Mouse (Mus musculus): Measurements from ENCODE around the gene Rgs17.

Gene Rgs17

DNA sequence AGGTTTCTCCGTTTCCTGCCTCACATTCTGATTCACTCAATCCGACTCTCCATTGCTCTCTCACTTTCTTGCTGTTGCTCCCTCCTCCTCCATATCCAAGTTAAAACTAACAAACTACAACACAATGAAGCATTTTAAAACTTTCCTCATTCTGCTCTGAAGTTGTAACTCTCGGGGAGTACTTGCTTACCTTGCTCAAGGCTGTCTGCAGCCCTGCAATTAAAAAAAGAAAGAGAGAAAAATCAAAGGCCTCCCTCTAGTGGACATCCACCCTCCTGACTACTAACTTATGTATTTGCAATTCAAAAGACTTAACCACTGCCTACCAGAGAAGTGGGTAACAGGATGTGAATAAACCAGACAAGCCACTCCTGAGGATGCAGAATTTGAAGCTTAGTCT is 97.4 kb downstream of the Rgs17 start:
- DNase-seq (ENCODE audit: low read depth, low spot score), result peak; percentile 57

DNA sequence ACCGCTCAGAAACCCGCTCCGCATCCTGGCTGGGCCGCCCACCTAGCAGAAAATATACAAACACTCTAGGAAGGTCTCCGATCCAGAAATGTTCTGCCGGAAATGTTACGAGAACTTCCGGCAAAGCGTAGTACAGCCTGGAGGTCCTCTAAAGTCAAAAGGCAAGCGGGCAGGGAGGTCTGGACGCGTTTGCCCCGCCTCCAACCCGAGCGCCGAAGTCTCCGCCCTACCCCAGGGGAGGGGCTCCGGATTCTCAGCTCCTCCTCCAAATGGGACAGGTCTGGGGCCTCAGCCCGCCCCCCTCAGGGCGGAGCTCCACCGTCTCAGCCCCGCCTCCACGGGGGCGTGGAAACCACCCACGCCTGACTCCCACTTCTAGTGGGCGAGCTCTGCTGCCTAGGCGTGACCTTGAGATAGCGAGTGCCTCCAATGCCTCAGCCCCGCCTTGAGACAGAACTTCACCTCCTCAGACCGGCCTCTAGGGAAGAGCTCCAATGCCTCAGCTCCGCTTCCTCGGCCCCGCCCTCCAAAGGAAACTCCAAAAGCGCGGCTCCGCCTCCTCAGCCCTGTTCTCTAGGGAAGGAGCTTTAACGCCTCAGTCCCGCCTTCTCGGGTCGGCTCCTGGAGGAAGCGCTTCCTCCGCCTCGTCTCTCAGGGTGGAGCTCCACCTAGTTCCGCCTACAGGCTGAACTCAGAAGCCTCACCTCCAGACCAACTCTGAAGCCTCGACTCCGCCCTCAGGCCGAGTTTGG is 98.3 kb downstream of the Rgs17 start, which contains the start of gene Mtrf1l:
Mtrf1l (minus strand) TSS at position 171 of the 752 bp plus-strand sequence.
- peak; percentile 98 for DNase-seq (ENCODE audit: low read depth, low spot score)

DNA sequence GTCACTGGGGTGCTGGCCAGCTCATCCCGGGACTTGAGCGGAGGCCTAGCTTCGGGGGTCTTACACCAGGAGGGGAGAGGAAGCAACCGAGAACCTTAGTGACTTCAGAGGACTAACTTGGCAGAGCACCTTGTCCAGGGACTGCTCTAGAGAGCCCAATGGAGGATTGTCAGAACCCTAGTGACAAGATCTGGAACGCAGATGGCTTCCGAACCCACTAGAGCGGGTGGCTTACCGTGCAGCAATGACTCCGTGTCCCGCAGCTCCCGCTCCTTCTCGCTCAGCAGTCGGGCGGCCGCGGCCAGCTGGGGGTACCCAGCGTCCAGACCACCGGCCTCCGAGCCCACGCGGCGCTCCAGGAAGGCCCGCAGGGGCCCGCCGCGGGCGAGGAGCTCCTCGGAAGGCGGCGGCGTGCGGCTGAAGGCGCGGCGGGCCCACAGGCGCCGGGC is 98.9 kb downstream of the Rgs17 start:
- DNase-seq (ENCODE audit: low read depth, low spot score), result no peak

DNA sequence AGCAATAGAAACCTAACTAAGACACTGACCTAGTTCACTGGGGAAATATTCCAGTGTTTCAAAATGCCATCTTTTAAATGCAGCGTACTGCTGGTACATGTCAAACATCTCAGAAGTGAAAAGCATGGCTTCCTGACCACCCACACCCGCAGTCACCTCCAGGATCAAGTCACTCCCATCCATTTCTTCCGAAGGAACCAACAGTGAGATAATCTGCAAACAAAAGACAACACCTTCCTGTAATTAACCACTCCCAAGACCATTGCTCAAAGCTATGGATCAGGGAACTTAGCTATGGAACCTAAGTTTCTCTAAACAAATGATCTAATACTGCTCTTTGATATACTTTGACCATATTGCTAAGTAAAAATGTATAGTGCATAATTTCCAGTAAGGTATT is 103.4 kb downstream of the Rgs17 start:
- no peak for DNase-seq (ENCODE audit: low read depth, low spot score)

DNA sequence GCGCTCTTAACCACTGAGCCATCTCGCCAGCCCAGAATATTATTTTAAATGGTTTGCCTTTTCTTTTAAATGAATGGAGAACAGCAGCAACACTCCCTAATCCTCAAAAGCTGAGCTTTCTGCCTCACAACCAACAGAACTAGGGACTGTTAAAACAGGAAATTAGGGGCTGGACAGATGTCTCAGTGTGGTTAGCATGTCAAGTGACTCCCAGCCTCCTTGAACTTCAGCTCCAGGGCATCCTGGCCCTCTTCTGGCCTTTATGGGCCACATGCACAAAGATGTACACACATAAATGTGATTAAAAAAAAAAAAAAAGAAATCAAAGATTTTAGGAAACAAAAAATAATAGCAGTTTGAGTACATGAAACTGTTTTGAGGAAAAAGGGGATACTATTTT is 106.2 kb downstream of the Rgs17 start:
- DNase-seq (ENCODE audit: low read depth, low spot score), result no peak

DNA sequence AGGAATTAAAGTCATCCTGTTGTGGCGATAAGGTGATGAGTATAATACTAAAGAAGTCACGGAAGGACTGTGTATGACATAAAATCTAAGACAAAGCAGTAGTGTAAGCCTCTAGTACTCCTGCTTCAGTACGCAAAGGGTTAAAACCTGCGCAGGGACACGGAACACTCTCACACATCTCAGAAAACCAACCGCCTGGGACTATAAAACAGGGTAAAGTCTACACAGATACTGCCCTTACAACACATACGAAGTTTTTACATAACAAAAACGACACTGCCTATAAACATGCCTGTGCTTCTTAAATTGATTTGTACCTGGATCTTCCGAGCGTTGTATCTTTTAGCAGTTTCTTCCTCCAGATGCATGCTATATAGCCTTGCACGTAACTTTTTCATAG is 108.5 kb downstream of the Rgs17 start:
- DNase-seq (ENCODE audit: low read depth, low spot score), result no peak

DNA sequence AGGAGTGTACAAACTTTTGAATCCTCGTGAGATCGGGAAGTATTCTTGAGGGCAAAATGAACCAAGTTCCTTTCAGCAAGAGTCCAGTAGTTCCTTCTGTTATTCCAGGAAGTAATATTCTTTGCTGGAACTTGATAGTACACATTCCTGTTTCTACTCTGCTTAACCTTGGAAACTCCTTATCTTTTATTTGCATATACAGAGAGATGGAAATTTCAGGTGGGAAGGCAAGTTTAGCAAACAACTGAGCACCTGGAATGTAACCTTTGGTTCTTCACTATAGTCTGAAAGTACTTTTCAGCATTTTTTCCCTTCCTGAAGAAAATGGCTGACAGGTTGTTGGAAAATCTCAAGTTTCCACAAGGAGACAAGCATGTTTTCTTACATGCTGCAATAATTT is 114.5 kb downstream of the Rgs17 start:
- no peak for DNase-seq (ENCODE audit: low read depth, low spot score)

DNA sequence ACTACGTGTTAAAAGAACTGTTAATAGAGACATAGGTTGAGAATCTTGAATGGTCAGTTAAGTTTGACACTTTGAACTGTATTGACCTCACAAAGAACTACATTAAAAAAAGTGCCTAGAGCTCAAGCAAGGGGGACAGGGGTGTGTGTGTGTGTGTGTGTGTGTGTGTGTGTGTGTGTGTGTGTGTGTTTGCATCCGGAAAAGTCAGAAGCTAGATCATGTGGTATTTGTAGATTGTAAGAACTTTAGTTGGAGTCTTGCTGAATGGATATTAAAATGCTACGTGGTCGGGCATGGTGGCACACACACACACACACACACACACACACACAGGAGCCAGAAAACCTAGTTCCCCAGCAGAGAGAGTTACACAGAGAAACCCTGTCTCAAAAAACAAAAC is 115.2 kb downstream of the Rgs17 start:
- DNase-seq (ENCODE audit: low read depth, low spot score), result no peak

DNA sequence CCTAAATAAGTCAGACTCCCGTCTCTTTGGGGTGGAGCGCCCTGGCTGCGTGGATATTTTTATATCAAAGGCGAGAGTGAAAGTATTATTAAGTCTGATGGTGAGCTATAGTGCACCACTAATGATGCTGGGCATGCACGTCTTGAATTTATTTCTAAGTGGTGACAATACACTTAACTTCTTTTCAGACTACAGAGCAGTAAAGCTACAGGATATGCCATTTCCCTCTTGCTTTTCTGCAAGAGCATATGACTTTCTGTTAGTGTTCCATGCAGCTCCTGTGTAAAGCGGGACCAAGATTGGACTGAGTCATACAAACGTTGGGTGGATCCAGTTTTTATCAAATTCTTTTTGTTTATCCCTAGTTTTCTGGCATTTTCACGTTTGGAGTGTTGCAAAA is 115.8 kb downstream of the Rgs17 start:
- DNase-seq (ENCODE audit: low read depth, low spot score), result no peak

DNA sequence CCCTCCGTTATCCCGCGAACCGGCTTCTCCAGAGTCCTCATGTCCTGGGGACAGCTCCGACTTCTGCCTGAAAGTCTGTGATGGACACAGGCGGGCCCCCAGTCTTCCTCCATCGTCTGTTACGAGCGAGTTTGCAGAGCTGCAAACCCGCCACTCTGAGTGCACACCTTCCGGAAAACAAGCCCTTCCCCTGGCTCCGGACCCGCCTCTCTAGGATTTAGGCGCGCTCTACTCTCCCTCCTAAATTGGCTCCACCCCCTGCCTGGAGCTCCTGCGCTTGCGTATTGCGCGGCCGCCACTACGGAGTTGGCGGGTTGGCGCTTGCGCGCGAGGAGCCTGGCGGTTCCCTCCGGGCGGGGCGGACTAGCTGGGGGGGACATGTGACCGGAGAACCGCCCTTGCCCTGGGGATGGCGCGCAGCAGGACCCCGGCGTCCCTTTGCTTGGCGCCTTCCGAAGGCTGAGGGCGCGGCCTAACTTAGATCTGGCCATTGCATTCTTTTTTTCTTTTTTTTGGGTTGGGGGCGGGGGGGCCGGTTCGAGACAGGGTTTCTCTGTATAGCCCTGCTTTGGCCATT is 116.4 kb downstream of the Rgs17 start:
- peak; percentile 98 for DNase-seq (ENCODE audit: low read depth, low spot score)

DNA sequence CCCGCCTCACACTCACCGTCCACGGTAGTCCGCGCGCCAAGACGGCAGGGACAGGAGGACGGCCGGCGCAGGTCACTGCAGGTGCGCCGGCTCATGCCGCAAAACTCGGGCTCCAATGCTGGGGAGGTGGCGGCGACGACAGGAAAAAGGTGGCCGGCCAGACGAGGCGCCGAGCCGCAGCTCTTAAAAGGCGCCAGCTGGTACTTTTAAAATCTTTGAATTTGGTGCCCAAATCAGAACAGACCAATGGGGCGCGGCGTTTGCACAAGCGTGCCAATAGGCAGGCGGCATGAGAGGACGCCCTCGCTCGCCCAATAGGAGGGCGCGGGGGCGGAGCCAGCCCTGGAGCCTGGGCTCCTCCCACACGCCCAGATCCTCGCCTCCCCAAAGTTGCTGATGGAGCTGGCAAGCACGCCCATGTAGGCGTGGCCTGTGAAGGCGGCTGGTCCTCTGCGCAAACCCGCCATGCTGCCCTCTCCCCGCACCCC is 116.9 kb downstream of the Rgs17 start, which contains the start of gene Fbxo5:
Fbxo5 (minus strand) TSS at position 358 of the 488 bp plus-strand sequence.
- DNase-seq (ENCODE audit: low read depth, low spot score), result peak; percentile 99

DNA sequence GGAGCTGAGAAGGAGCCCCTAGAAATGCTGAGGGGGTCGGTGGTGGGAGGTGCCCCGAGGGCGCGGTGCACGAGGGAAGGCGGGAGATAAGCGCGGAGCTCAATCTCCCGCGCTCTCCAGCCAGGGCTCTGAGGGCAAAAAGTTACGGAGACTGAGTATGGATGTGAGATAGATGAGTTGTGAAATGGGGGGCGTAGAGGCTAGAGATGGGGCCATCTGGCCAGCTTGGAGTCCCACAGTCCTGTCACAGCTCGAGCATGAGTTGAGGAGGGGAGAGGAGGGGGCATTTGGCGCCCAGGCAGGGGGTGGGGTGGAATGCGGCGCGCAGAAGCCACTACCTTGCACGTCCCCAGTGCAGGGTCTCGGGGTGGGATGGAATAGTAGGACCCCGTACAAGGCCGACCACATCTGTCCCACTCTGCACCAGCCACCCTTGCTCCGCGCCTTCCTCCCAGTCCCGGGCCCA is 117.5 kb downstream of the Rgs17 start:
- peak; percentile 34 for DNase-seq (ENCODE audit: low read depth, low spot score)

DNA sequence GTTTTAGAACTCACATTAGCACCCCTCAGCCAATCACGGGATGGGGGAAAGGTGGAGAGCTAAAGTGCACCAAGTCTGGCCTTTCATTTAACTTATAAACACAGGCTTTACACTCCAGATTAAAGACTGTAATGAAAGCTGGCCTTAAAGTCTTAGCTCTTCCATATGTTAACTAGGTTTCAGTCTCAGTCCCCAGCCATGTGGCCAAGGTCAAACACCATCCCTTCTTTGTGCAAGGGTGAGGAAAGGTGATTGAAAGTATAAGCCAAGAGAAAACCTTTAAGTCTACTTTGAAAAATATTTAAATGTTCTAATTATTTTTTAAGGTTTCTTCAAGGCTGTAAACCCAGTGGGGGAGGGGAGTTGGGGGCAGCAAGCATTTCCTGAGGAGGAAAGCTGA is 118.5 kb downstream of the Rgs17 start:
- no peak for DNase-seq (ENCODE audit: low read depth, low spot score)

DNA sequence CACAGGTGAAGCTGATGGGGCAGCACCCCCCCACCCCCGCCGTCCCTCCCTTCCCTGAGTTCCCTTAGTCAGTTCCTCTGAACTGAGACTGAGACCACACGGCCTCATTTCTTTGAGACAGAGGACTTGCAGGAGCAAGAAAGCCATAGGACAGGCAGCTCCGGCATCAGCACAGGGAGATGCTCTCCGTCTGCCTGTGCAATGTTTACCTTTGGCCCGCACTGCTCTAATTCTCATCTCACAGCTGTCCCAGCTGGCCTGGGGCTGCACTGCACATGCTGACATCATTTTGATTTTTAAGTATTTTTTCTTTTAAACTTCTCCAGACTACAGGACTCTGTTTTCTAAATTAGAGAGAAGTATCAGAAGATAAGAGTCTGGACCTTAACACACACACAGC is 119.3 kb downstream of the Rgs17 start:
- DNase-seq (ENCODE audit: low read depth, low spot score), result no peak

DNA sequence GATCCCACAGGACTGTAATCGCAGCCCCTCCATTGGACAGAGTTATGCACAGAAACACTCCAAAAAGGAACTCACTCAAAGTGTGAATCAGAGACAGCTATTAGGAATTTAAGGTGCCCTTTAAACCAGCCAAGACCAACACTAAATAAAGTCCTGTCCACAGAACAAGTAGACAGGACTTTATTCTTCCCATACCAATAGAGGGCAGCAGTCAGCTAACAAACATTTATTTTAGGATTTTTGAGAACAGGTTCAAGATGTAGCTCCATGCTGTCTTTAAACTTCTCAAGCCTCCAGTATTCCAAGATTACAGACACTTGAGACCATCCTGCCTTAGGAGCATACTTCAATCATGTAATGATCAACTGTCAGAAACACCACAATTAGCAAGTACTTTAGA is 121.7 kb downstream of the Rgs17 start:
- DNase-seq (ENCODE audit: low read depth, low spot score), result no peak

DNA sequence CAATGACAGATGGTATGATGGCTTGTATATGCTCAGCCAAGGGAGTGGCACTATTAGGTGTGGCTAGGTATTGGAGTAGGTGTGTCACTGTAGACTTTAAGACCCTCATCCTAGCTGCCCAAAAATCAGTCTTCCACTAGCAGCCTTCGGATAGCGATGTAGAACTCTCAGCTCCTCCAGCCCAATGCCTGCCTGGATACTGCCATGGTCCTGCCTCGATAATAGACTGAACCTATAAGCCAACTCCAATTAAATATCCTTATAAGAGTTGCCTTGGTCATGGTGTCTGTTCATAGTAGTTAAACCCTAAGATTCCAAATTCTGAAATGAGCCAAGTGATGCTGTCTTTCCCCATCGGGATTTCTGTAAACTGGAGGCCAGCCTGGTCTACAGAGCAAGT is 124.1 kb downstream of the Rgs17 start:
- DNase-seq (ENCODE audit: low read depth, low spot score), result no peak

DNA sequence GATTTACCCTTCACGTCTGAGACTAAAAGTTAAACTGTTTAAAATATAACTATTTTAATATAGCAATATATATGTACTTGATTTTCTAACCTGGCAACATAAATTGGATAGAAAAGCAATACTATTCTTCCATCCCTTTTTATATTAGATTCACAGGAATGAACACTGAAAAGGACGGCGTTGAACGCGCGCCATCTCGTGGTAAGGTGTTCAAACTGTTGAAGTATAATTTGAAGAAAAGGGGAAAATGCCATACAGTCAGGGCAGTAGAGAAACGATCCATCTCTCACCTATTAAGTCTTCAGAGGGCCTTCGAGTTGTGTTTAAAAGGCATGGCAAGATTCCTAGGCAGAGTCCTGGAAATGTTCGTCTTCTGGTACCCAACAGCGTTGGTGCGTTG is 131.5 kb downstream of the Rgs17 start:
- DNase-seq (ENCODE audit: low read depth, low spot score), result peak; percentile 41

DNA sequence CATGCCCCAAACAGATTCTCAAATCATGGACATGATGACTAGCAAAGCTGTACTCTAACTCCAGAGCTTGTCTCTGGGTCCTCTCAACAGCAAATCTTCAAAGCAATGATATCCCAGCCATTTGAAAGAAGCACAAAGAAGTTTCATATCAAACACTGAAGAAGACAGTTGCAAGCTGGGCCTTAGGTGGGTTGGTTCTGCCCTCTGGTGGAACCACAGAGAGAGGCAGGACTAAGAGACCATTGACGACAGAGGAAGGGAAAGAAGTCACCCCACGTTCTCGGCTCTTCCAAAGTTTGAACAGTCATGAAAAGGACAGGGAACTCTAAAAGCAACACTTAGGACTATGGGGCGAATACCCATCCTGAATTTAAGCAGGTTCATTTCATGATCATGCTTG is 135.3 kb downstream of the Rgs17 start:
- DNase-seq (ENCODE audit: low read depth, low spot score), result peak; percentile 43

Measured in mesoderm, embryonic 11.5 days (tissue).